Mouse (Mus musculus) limb, embryonic 13.5 days (tissue): ENCODE data around the gene Tmem107. TPM values are rescaled to one million over a fixed set of nuclear protein-coding genes. Genes with fewer than 3 reads are reported as not detected.
A peak's percentile ranks its signal among the peaks of the same experiment; 100 is the strongest.

Experiments
- ATAC-seq: fragments of 200-750 bp; cut with Nextera tagmentation; 2 replicates; pipeline ENCODE4 v1.8.0; 2017; ENCODE audit warnings: low read depth, moderate number of reproducible peaks, moderate TSS enrichment; ENCODE audit not compliant: low FRiP score
- H3K27ac ChIP-seq: fragments of 300-500 bp; sonication (generic); 2 replicates; pipeline ENCODE4 v1.5.1; 2015; ENCODE audit warnings: inconsistent platforms, mild to moderate bottlenecking, moderate library complexity
- H3K27me3 ChIP-seq: fragments of 300-500 bp; sonication (generic); 2 replicates; pipeline ENCODE4 v1.6.1; 2015; ENCODE audit warnings: mild to moderate bottlenecking, inconsistent platforms
- H3K36me3 ChIP-seq: fragments of 300-500 bp; sonication (generic); 2 replicates; pipeline ENCODE4 v1.6.1; 2015; ENCODE audit warnings: inconsistent platforms, mild to moderate bottlenecking, moderate library complexity
- H3K4me1 ChIP-seq: fragments of 300-500 bp; sonication (generic); 2 replicates; pipeline ENCODE4 v1.6.1; 2015; ENCODE audit warnings: inconsistent platforms
- H3K4me2 ChIP-seq: fragments of 300-500 bp; sonication (generic); replicated peaks from 2 replicates; pipeline ENCODE4 v1.6.1; 2015; ENCODE audit warnings: inconsistent platforms, mild to moderate bottlenecking, moderate library complexity
- H3K4me3 ChIP-seq: fragments of 300-500 bp; sonication (generic); 2 replicates; pipeline ENCODE4 v1.5.1; 2015; ENCODE audit warnings: moderate library complexity, mild to moderate bottlenecking, inconsistent platforms
- H3K9ac ChIP-seq: fragments of 300-500 bp; sonication (generic); 2 replicates; pipeline ENCODE4 v1.6.1; 2015; ENCODE audit warnings: mild to moderate bottlenecking, inconsistent platforms
- H3K9me3 ChIP-seq: fragments of 300-500 bp; sonication (generic); 2 replicates; pipeline ENCODE4 v1.6.1; 2016; ENCODE audit warnings: inconsistent platforms
- WGBS: fragments of 180-500 bp; shearing (Covaris S2); methylation state at CpG from one replicate; pipeline ENCODE4 v1.1.7; 2015; 5-methylcytosine and 5-hydroxymethylcytosine counted together
- polyA plus RNA-seq: library from polyadenylated mRNA; unstranded; fragments of >200 nt; fragmentation: Nextera tagmentation; extraction: Ambion mirVana; gene quantifications from 2 replicates; pipeline ENCODE4 v1.2.1, GENCODE M21; 2015

The Tmem107 gene
- polyA plus RNA-seq, 1 experiment from 2014 or later = 52.0 TPM

- H3K4me1 ChIP-seq = peaks cover 4% of the 10 kb centered on the region
- no peaks in the 10 kb centered on the region for H3K36me3 ChIP-seq
- H3K9me3 ChIP-seq = no peaks in the 10 kb centered on the region
- no peak overlapping the region for H3K27ac ChIP-seq
- WGBS = 58% methylated on average over 5 of the region's 5 CpGs
- no peak for ATAC-seq
- H3K9ac ChIP-seq = no peak overlapping the region
- no peak overlapping the region for H3K4me2 ChIP-seq
- no peak overlapping the region for H3K4me3 ChIP-seq
- no peaks in the 10 kb centered on the region for H3K27me3 ChIP-seq
Measured at GRCm38 (mm10) chr11:69078805-69079438, 8.3 kb downstream of the Tmem107 start.

- Histone ChIP-seq H3K4me1 (no peaks in the 10 kb centered on the region), H3K4me2 (no peak overlapping the region), H3K9me3 (no peaks in the 10 kb centered on the region), H3K27ac (no peak overlapping the region), H3K36me3 (no peaks in the 10 kb centered on the region), H3K9ac (no peak overlapping the region), H3K4me3 (no peak overlapping the region), H3K27me3 (no peaks in the 10 kb centered on the region)
- WGBS = 74% methylated on average over 15 of the region's 15 CpGs
- no peak for ATAC-seq
Measured at GRCm38 (mm10) chr11:69080102-69080854, 9.7 kb downstream of the Tmem107 start.

GRCm38 (mm10) chr11:69080855-69081222 lies 10.2 kb downstream of the Tmem107 start:
- H3K4me1 ChIP-seq = no peaks in the 10 kb centered on the region
- no peak overlapping the region for H3K4me2 ChIP-seq
- no peak overlapping the region for H3K9ac ChIP-seq
- H3K36me3 ChIP-seq = no peaks in the 10 kb centered on the region
- H3K27ac ChIP-seq = no peak overlapping the region
- WGBS = 88% methylated on average over 8 of the region's 8 CpGs
- no peak for ATAC-seq
- no peaks in the 10 kb centered on the region for H3K27me3 ChIP-seq
- H3K4me3 ChIP-seq = no peak overlapping the region
- H3K9me3 ChIP-seq = no peaks in the 10 kb centered on the region

- no peak overlapping the region for H3K4me3 ChIP-seq
- ATAC-seq = no peak
- no peak overlapping the region for H3K4me2 ChIP-seq
Measured at GRCm38 (mm10) chr11:69081613-69082012, 11.0 kb downstream of the Tmem107 start.

GRCm38 (mm10) chr11:69085608-69086007 lies 15.0 kb downstream of the Tmem107 start:
- H3K9me3 ChIP-seq = no peaks in the 10 kb centered on the region
- H3K36me3 ChIP-seq = peaks cover 12% of the 10 kb centered on the region
- H3K4me3 ChIP-seq = no peak overlapping the region
- WGBS = 60% methylated on average over 6 of the region's 6 CpGs
- H3K4me2 ChIP-seq = no peak overlapping the region
- H3K27me3 ChIP-seq = no peaks in the 10 kb centered on the region
- H3K4me1 ChIP-seq = peaks cover 30% of the 10 kb centered on the region
- ATAC-seq = no peak
- no peak overlapping the region for H3K9ac ChIP-seq
- no peak overlapping the region for H3K27ac ChIP-seq

More at GRCm38 (mm10) chr11:69081613-69082012, 11.0 kb downstream of the Tmem107 start:
- Histone ChIP-seq H3K27me3 (no peaks in the 10 kb centered on the region), H3K9ac (no peak overlapping the region), H3K36me3 (no peaks in the 10 kb centered on the region), H3K27ac (no peak overlapping the region), H3K9me3 (no peaks in the 10 kb centered on the region), H3K4me1 (no peaks in the 10 kb centered on the region)
- 88% methylated on average over 7 of the region's 7 CpGs for WGBS

GRCm38 (mm10) chr11:69086390-69086789 lies 15.8 kb downstream of the Tmem107 start:
- Histone ChIP-seq H3K9ac (0 out of 2 replicates have a peak overlapping the region, but pooled peaks have one; percentile 9), H3K4me2 (no peak overlapping the region), H3K4me3 (no peak overlapping the region), H3K27ac (no peak overlapping the region), H3K27me3 (no peaks in the 10 kb centered on the region), H3K9me3 (no peaks in the 10 kb centered on the region), H3K36me3 (peaks cover 20% of the 10 kb centered on the region), H3K4me1 (peaks cover 34% of the 10 kb centered on the region)
- 57% methylated on average over 6 of the region's 6 CpGs for WGBS
- no peak for ATAC-seq

- Histone ChIP-seq H3K4me1 (peaks cover 34% of the 10 kb centered on the region), H3K27ac (peak overlapping the region; percentile 67; the same call in 1 of the 2 replicates), H3K36me3 (peaks cover 27% of the 10 kb centered on the region), H3K27me3 (no peaks in the 10 kb centered on the region), H3K4me3 (no peak overlapping the region), H3K9ac (no peak overlapping the region), H3K9me3 (no peaks in the 10 kb centered on the region), H3K4me2 (no peak overlapping the region)
- no peak for ATAC-seq
- 30% methylated on average over 4 of the region's 4 CpGs for WGBS
Measured at GRCm38 (mm10) chr11:69087082-69087481, 16.5 kb downstream of the Tmem107 start.

GRCm38 (mm10) chr11:69087597-69087996 lies 17.0 kb downstream of the Tmem107 start:
- Histone ChIP-seq H3K4me1 (peaks cover 34% of the 10 kb centered on the region), H3K27ac (peak overlapping the region; percentile 67; the same call in 1 of the 2 replicates), H3K36me3 (peaks cover 30% of the 10 kb centered on the region), H3K9me3 (no peaks in the 10 kb centered on the region), H3K4me2 (peak overlapping the region; percentile 97), H3K9ac (peak overlapping the region; percentile 100; the same call in 1 of the 2 replicates), H3K4me3 (peak overlapping the region; percentile 95; the same call in 1 of the 2 replicates), H3K27me3 (no peaks in the 10 kb centered on the region)
- ATAC-seq = no peak
- 64% methylated on average over 2 of the region's 2 CpGs for WGBS

- peak within 1 kb of the TSS; percentile 100 for H3K9ac ChIP-seq
- H3K4me3 ChIP-seq = peak within 1 kb of the TSS; percentile 95
- H3K4me1 ChIP-seq = peaks cover 34% of the 10 kb centered on the region
- peaks cover 34% of the 10 kb centered on the region for H3K36me3 ChIP-seq
- H3K27ac ChIP-seq = peak within 1 kb of the TSS; percentile 87
- peak; percentile 87 for ATAC-seq
- no peaks in the 10 kb centered on the region for H3K9me3 ChIP-seq
- no peaks in the 10 kb centered on the region for H3K27me3 ChIP-seq
- under 1% methylated on average over 67 of the region's 67 CpGs for WGBS
- H3K4me2 ChIP-seq = peak within 1 kb of the TSS; percentile 97
Measured at GRCm38 (mm10) chr11:69088103-69088855, 17.7 kb downstream of the Tmem107 start, which contains the start of gene Vamp2. TSS of gene Vamp2 (plus strand) at chr11:69088490.

- Histone ChIP-seq H3K4me3 (peak overlapping the region; percentile 95), H3K4me2 (peak overlapping the region; percentile 97), H3K9ac (peak overlapping the region; percentile 100), H3K27me3 (no peaks in the 10 kb centered on the region), H3K36me3 (peaks cover 34% of the 10 kb centered on the region), H3K4me1 (peaks cover 34% of the 10 kb centered on the region), H3K9me3 (no peaks in the 10 kb centered on the region), H3K27ac (peak overlapping the region; percentile 87; the same call in 1 of the 2 replicates)
- ATAC-seq = peak; percentile 19; the same call in 1 of the 2 replicates
- WGBS = 12% methylated on average over 25 of the region's 25 CpGs
Measured at GRCm38 (mm10) chr11:69088856-69089615, 18.4 kb downstream of the Tmem107 start.

GRCm38 (mm10) chr11:69089616-69090290 lies 19.1 kb downstream of the Tmem107 start:
- peaks cover 34% of the 10 kb centered on the region for H3K36me3 ChIP-seq
- H3K27me3 ChIP-seq = no peaks in the 10 kb centered on the region
- peaks cover 38% of the 10 kb centered on the region for H3K4me1 ChIP-seq
- no peak overlapping the region for H3K27ac ChIP-seq
- peak overlapping the region; percentile 97 for H3K4me2 ChIP-seq
- ATAC-seq = no peak
- H3K9me3 ChIP-seq = no peaks in the 10 kb centered on the region
- WGBS = 83% methylated on average over 12 of the region's 12 CpGs
- peak overlapping the region; percentile 95 for H3K4me3 ChIP-seq
- peak overlapping the region; percentile 100 for H3K9ac ChIP-seq
